Mouse (Mus musculus) intestine, embryonic 15.5 days (tissue): ENCODE results near the gene Colgalt1. TPM values are rescaled to one million over a fixed set of nuclear protein-coding genes. Genes with fewer than 3 reads are reported as not detected.
A peak's percentile ranks its signal among the peaks of the same experiment; 100 is the strongest.

ENCODE experiments used
- ATAC-seq: fragments of 200-750 bp; cut with Nextera tagmentation; 2 replicates; pipeline ENCODE4 v1.8.0; 2017; ENCODE audit warnings: moderate TSS enrichment, moderate library complexity
- H3K27ac ChIP-seq: fragments of 300-500 bp; sonication (generic); 2 replicates; pipeline ENCODE4 v1.5.1; 2015; ENCODE audit warnings: mild to moderate bottlenecking, inconsistent platforms
- H3K27me3 ChIP-seq: fragments of 300-500 bp; sonication (generic); replicated peaks from 2 replicates; pipeline ENCODE4 v1.6.1; 2015; ENCODE audit warnings: inconsistent platforms
- H3K36me3 ChIP-seq: fragments of 300-500 bp; sonication (generic); 2 replicates; pipeline ENCODE4 v1.6.1; 2015; ENCODE audit warnings: inconsistent platforms
- H3K4me1 ChIP-seq: fragments of 300-500 bp; sonication (generic); replicated peaks from 2 replicates; pipeline ENCODE4 v1.6.1; 2015; ENCODE audit warnings: inconsistent platforms
- H3K4me2 ChIP-seq: fragments of 300-500 bp; sonication (generic); replicated peaks from 2 replicates; pipeline ENCODE4 v1.6.1; 2015; ENCODE audit warnings: mild to moderate bottlenecking, inconsistent platforms
- H3K4me3 ChIP-seq: fragments of 300-500 bp; sonication (generic); replicated peaks from 2 replicates; pipeline ENCODE4 v1.5.1; 2015; ENCODE audit warnings: inconsistent platforms
- H3K9ac ChIP-seq: fragments of 300-500 bp; sonication (generic); 2 replicates; pipeline ENCODE4 v1.6.1; 2015; ENCODE audit warnings: inconsistent platforms
- H3K9me3 ChIP-seq: fragments of 300-500 bp; sonication (generic); 2 replicates; pipeline ENCODE4 v1.6.1; 2016; ENCODE audit warnings: inconsistent platforms
- WGBS: fragments of 180-500 bp; shearing (Covaris S2); methylation state at CpG from one replicate; pipeline ENCODE4 v1.1.7; 2015; 5-methylcytosine and 5-hydroxymethylcytosine counted together
- polyA plus RNA-seq: library from polyadenylated mRNA; unstranded; fragments of >200 nt; fragmentation: Nextera tagmentation; extraction: Ambion mirVana; gene quantifications from 2 replicates; pipeline ENCODE4 v1.2.1, GENCODE M21; 2015

Gene Colgalt1
- polyA plus RNA-seq, 1 experiment from 2014 or later: 70.8 TPM

DNA sequence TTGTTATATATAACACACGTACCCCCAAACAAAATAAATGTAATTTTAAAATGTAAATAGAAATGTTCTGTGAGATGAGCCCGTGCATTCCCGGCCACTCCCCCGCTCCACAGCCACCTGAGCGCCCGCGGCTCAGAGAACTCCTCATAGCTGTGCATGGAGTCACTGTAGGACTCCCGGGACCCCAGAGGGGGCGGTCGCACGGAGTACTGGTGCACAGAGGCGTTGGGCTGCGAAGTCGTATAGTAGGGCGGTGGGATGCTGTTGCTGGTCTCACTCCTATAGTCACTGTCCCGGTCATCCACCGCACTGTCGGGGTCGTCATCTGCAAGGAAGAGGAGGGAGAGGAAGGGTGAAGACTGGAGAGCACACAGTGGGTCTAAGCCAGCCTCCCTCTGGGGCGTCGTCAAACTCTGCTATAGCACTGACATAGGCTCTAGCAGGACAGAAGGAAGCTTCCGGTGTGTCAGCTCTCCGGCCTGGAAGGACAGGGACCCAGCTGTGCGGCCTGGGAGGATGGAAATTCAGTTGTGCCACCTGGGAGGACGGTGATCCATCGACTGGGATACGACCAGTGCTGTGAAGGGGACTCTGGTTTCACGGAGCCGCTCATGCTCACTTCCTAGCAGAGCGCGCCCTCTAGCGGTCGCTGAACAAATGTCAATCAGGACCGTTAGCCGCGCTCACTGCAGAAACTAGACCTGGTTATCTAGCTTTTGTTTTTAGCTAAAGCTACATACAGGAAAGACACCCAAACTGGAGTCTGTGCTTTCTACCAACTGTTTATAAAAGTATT, 49.7 kb downstream of the Colgalt1 start:
- H3K4me1 ChIP-seq: peaks cover 6% of the 10 kb centered on the region
- ATAC-seq: peak; percentile 41

DNA sequence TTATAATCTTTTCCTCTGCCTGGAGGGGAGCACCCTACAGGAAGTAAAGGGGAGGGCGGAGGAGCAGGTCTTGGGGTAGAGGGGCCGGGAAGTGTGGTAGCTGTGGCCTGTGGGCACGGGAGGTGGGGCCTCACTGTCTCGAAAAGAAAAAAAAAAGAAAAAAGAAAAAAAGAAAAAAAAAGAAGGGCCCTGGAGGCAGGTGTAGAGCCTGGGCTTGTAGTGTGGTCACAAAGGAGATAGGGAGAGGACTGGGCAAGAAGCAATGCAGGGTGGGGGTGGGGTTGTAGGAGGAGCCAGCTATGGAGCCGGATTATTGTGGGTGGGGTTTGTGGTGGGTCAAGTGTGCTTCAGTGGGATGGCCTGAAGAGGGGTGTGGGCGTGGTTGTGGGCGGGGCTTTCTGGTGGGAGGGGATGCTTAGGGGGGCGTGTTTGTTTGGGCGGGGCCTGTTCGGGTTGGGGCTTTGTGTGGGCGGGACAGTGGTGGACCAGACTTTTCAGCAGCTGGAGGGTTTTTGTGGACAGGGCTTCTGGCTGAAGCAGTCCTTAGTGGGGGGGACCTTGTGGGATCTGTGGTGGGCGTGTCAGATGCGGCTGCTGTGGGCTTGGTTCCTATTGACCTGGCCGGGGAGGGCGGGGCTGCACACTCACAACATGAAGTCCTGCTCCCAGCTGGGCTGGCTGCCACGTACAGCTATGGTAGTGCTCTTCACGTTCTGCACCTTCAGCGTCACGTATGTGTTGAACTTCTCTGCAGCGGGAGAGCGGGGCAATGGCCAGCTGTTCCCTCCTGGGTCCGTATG, 54.7 kb downstream of the Colgalt1 start:
- Histone ChIP-seq H3K4me1 (peaks cover 22% of the 10 kb centered on the region; the same call in 1 of the 2 replicates), H3K27me3 (peaks cover 24% of the 10 kb centered on the region), H3K27ac (no peak overlapping the region), H3K4me3 (peak overlapping the region; percentile 18), H3K4me2 (peak overlapping the region; percentile 59), H3K9ac (no peak overlapping the region), H3K36me3 (no peaks in the 10 kb centered on the region), H3K9me3 (no peaks in the 10 kb centered on the region)
- WGBS: 4% methylated on average over 22 of the region's 22 CpGs
- ATAC-seq: peak; percentile 79

More for the DNA sequence above, 49.7 kb downstream of the Colgalt1 start:
- H3K4me2 ChIP-seq: peak overlapping the region; percentile 35; the same call in 1 of the 2 replicates
- no peak overlapping the region for H3K4me3 ChIP-seq
- no peak overlapping the region for H3K27ac ChIP-seq
- no peaks in the 10 kb centered on the region for H3K36me3 ChIP-seq
- peaks cover 55% of the 10 kb centered on the region for H3K27me3 ChIP-seq
- H3K9me3 ChIP-seq: no peaks in the 10 kb centered on the region
- H3K9ac ChIP-seq: no peak overlapping the region
- 9% methylated on average over 36 of the region's 36 CpGs for WGBS

DNA sequence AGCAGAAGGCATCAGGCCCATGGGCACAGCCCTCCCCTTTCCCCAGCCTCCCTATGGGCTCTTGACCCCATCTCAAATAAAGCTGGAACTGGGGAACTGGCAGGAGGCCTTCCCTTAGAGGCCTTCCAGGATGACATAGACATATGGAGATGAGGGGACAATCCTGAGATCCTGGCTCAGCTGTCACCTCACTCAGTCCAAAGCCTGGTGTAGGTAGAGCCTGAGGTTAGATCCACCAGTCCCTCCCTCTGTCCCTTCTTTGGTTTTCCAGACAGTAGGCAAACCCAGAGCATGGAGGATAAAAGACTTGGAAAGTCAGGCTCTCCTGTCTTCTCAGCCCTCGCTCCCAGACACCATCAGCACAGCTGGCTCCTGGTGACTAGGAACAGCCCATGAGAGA, 56.1 kb downstream of the Colgalt1 start:
- Histone ChIP-seq H3K4me3 (no peak overlapping the region), H3K27ac (no peak overlapping the region), H3K27me3 (peaks cover 27% of the 10 kb centered on the region), H3K4me1 (peaks cover 29% of the 10 kb centered on the region), H3K9ac (no peak overlapping the region), H3K9me3 (no peaks in the 10 kb centered on the region), H3K4me2 (no peak overlapping the region), H3K36me3 (no peaks in the 10 kb centered on the region)
- ATAC-seq: no peak
- 43% methylated on average over 1 of the region's 1 CpGs for WGBS

DNA sequence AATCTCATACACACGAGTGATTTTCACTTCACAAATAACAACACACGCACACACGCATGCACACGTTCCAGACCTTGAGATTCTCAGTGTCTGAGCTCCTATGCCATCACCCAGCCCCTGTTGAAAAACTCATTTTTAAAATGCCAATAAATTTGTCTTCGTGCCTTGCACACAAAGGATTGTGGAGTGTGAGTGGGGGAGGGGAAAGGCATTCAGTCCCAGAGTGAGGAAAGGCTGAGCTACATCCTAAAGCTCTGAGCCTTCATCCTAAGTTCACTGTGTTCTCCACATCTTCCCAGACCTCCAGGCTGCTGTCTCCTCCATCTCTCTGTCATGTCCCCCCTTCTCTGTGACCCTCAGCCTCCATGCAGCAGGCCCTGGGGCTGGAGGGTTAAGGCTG, 56.5 kb downstream of the Colgalt1 start:
- Histone ChIP-seq H3K4me3 (no peak overlapping the region), H3K9me3 (no peaks in the 10 kb centered on the region), H3K27ac (no peak overlapping the region), H3K36me3 (no peaks in the 10 kb centered on the region), H3K27me3 (peaks cover 27% of the 10 kb centered on the region), H3K4me1 (peaks cover 29% of the 10 kb centered on the region), H3K4me2 (no peak overlapping the region), H3K9ac (no peak overlapping the region)
- no peak for ATAC-seq
- WGBS: 57% methylated on average over 5 of the region's 5 CpGs

DNA sequence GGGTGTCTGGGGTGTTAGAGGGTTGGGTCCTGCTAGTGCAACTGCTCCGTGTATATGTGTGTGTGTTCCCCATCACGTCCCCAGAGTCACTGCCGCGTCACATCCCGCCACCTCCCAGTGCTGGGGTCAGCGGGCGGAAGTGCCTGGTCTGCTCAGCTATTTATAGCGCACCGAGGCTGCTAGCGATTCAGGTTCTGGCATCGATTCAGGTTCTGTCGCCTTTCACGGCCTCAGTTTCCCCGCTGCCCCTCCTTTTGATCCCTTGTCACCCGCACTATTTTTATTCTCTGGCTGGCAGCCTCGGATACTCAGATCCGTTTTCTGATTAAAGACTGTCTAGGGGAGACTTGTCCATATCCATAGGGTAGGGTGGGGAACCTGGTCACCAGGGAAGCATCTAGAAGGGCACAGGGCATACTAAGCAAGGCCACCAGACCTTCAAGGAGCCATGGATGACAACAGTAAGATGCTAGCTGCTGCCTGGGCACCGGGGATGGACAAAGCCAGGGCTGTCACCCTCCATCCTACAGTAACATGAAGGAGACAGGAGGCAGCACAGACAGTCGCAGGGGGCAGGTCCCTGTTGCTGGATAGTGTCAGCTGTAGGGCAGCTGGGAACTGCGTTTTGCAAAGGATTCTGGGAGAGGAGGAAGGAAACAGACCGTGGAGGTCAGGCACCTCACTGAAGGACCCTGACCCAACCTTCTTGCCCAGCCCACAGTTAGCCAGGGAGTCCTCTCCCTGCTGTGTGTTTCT, 57.6 kb downstream of the Colgalt1 start:
- peaks cover 29% of the 10 kb centered on the region for H3K4me1 ChIP-seq
- WGBS: 3% methylated on average over 21 of the region's 21 CpGs
- no peak overlapping the region for H3K9ac ChIP-seq
- no peak for ATAC-seq
- no peaks in the 10 kb centered on the region for H3K36me3 ChIP-seq
- no peak overlapping the region for H3K27ac ChIP-seq
- H3K9me3 ChIP-seq: no peaks in the 10 kb centered on the region
- H3K4me3 ChIP-seq: peak overlapping the region; percentile 5; the same call in 1 of the 2 replicates
- peak overlapping the region; percentile 46 for H3K4me2 ChIP-seq
- peaks cover 19% of the 10 kb centered on the region for H3K27me3 ChIP-seq

DNA sequence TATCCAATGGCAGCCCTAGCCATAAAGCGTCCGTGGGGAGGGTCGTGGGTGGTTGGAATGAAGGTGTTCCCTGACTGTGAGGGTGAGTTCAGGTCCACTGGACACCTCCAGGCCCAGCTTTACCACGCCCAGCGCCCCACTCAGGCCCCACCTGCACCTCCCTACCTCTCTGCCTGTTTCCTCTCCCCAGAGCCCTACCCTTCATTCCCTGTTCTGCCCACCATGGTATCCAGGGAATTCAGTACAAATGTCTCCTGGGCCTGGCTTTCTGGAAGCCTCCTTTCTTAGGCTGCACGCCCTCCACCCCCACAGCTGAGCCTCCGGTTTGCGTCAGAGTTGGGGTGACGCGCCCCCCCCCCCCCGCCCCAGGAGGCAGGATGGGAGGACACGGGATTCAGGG, 59.4 kb downstream of the Colgalt1 start:
- Histone ChIP-seq H3K27ac (no peak overlapping the region), H3K36me3 (no peaks in the 10 kb centered on the region), H3K27me3 (peaks cover 13% of the 10 kb centered on the region), H3K4me3 (peak overlapping the region; percentile 43), H3K9ac (no peak overlapping the region), H3K4me1 (peaks cover 29% of the 10 kb centered on the region), H3K9me3 (no peaks in the 10 kb centered on the region), H3K4me2 (peak overlapping the region; percentile 86)
- WGBS: 13% methylated on average over 9 of the region's 12 CpGs
- no peak for ATAC-seq

DNA sequence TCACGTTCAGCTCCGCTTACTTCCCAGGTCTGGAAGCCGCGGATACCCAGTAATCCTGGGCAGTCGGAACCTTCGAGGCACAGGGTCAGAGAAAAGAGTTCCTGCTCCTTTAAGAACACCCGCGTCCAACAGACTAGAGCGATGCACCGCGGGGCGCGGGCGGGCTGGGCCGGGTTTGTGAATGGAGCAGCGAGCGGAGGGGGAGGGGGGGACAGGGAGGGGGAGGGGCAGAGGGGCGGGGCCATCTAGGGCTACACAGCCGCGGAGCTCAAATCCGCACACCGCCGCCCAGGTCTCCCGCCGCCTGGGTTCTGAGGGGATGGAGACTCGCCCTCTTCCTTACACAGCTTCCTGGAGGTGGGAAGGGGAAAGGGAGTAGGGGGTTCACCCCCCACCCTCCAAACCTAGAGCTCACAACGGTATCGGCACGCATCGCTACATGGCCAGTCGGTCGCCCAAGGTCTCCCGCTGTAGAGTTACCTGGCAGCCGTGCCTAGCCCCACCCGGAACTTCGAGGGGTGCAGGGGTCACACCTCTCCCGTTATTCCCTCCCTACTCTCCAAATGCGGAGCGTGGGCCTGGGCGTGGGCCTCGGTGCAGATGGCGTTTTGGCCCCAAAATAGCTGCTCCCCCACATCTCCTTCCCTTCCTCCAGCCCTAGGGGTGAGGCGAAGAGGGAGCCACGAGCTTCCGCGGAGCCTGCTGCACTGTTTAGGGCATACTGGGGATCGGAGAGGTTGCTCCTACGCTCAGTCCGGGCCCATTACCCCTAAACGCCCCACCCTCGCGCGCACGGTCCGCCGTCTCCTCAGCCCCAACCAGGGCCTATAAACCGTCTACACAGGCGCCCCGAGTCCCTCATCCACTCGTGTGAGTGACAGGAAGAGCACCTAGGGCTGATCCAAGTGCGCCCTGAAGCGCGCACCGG, 60.1 kb downstream of the Colgalt1 start:
- Histone ChIP-seq H3K4me1 (peaks cover 31% of the 10 kb centered on the region), H3K9ac (peak overlapping the region; percentile 1; the same call in 1 of the 2 replicates), H3K9me3 (no peaks in the 10 kb centered on the region), H3K27me3 (peaks cover 13% of the 10 kb centered on the region), H3K4me3 (peak overlapping the region; percentile 43), H3K4me2 (peak overlapping the region; percentile 86), H3K36me3 (no peaks in the 10 kb centered on the region), H3K27ac (no peak overlapping the region)
- under 1% methylated on average over 59 of the region's 64 CpGs for WGBS
- ATAC-seq: peak; percentile 38

DNA sequence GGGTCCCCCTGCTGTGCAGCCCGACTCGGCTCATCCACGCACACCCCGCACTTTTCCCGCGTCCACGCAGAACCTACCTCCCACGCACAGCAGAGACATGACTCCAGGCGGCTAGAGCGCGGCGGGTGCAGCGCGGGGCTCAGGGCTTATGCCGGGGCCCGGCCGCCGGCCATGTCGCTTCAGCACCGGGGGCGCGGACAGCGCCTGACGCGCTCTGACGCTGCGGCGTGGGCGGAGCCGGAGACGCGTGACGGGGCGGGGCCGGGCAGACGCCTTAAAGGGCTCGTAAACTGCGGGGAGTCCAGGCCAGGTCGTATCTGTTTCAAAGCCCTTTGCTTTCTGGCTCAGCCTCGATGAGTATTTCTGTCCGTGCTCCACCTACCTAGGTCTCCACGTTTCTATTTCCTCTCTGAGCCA, 60.8 kb downstream of the Colgalt1 start, which contains the start of gene Unc13a:
TSS of gene Unc13a (minus strand) at position 209 of the 417 bp plus-strand sequence.
- Histone ChIP-seq H3K4me1 (peaks cover 30% of the 10 kb centered on the region), H3K27ac (peak within 1 kb of the TSS; percentile 6; the same call in 1 of the 2 replicates), H3K36me3 (no peaks in the 10 kb centered on the region), H3K4me3 (peak within 1 kb of the TSS; percentile 43), H3K4me2 (peak within 1 kb of the TSS; percentile 86), H3K27me3 (peaks cover 11% of the 10 kb centered on the region), H3K9me3 (no peaks in the 10 kb centered on the region), H3K9ac (peak within 1 kb of the TSS; percentile 1; the same call in 1 of the 2 replicates)
- under 1% methylated on average over 42 of the region's 42 CpGs for WGBS
- ATAC-seq: peak; percentile 75

DNA sequence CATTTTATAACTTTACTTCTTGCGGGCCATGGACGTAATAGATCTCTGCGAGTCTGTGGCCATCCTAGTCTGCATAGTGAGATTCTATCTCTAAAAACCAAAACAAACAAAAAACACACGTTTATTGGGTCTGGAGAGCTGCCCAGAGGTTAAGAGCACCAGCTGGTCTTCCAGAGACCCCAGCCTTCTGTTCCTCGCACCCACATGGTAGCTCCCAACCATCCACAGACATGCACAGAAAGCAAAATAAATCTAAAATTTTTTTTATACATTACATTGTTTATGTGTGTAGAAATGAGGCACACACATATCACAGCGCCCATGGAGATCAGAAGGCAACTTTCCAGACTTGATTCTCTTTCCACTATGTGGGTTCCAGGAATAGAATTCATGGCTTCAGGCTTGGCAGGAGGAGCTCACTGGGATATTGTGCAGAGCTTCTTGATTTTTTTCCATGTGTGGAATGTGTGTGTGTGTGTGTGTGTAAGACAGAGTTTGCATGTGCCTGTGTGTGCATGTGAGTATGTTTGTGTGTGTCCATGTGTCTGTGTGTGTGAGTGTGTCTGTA, 61.5 kb downstream of the Colgalt1 start:
- H3K4me1 ChIP-seq: peaks cover 30% of the 10 kb centered on the region
- H3K9me3 ChIP-seq: no peaks in the 10 kb centered on the region
- H3K4me2 ChIP-seq: peak overlapping the region; percentile 86
- H3K27ac ChIP-seq: peak overlapping the region; percentile 6; the same call in 1 of the 2 replicates
- no peak for ATAC-seq
- H3K27me3 ChIP-seq: peaks cover 11% of the 10 kb centered on the region
- 55% methylated on average over 6 of the region's 6 CpGs for WGBS
- H3K9ac ChIP-seq: no peak overlapping the region
- no peak overlapping the region for H3K4me3 ChIP-seq
- H3K36me3 ChIP-seq: no peaks in the 10 kb centered on the region

DNA sequence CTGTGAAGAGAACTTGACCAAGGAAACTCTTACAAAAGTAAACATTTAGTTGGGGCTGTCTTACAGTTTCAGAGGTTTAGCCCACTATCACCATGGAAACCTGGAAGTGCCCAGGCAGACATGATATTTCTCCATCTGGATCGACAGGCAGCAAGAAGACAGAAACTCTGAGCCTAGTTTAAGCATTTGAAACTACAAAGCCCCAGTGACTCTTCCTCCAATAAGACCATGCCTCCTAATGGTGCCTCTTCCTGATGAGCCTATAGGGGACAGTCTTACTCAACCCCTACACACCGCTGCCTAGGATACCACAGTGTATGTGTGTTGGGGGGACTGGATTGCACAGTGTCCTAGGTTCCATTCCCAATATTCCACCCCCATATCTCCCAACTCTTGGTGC, 63.3 kb downstream of the Colgalt1 start:
- ATAC-seq: no peak
- Histone ChIP-seq H3K4me3 (no peak overlapping the region), H3K36me3 (no peaks in the 10 kb centered on the region)

More for the DNA sequence above, 63.3 kb downstream of the Colgalt1 start:
- 51% methylated on average over 2 of the region's 2 CpGs for WGBS
- Histone ChIP-seq H3K4me2 (no peak overlapping the region), H3K9me3 (no peaks in the 10 kb centered on the region), H3K4me1 (peaks cover 22% of the 10 kb centered on the region), H3K9ac (no peak overlapping the region), H3K27me3 (peaks cover 17% of the 10 kb centered on the region), H3K27ac (no peak overlapping the region)
